Mouse (Mus musculus) urinary bladder, postnatal 14 days (tissue): ENCODE data around the gene Sdk2.

Experiments used
- DNase-seq: peaks from one replicate; pipeline ENCODE4 v3.0.0; 2021; ENCODE audit warnings: low spot score

Gene Sdk2

GRCm38 (mm10) chr11:113928831-113929230 is 138.0 kb downstream of the Sdk2 start:
- DNase-seq, result no peak

- no peak for DNase-seq
Observed at GRCm38 (mm10) chr11:113928291-113928690, 138.6 kb downstream of the Sdk2 start.

GRCm38 (mm10) chr11:113927826-113928225 is 139.0 kb downstream of the Sdk2 start:
- no peak for DNase-seq

GRCm38 (mm10) chr11:113927231-113927630 is 139.6 kb downstream of the Sdk2 start:
- peak; percentile 43 for DNase-seq

- DNase-seq, result no peak
Observed at GRCm38 (mm10) chr11:113923137-113923536, 143.7 kb downstream of the Sdk2 start.

- DNase-seq, result no peak
Observed at GRCm38 (mm10) chr11:113903131-113903860, 163.6 kb downstream of the Sdk2 start.

- DNase-seq, result no peak
Observed at GRCm38 (mm10) chr11:113901906-113902305, 164.9 kb downstream of the Sdk2 start.

- DNase-seq, result no peak
Observed at GRCm38 (mm10) chr11:113898671-113899070, 168.2 kb downstream of the Sdk2 start.

- DNase-seq, result no peak
Observed at GRCm38 (mm10) chr11:113896006-113896405, 170.8 kb downstream of the Sdk2 start.

- peak; percentile 14 for DNase-seq
Observed at GRCm38 (mm10) chr11:113892924-113893323, 173.9 kb downstream of the Sdk2 start.

- DNase-seq, result no peak
Observed at GRCm38 (mm10) chr11:113892067-113892466, 174.8 kb downstream of the Sdk2 start.

- DNase-seq, result no peak
Observed at GRCm38 (mm10) chr11:113888156-113888750, 178.6 kb downstream of the Sdk2 start.

GRCm38 (mm10) chr11:113886299-113886698 is 180.5 kb downstream of the Sdk2 start:
- DNase-seq, result peak; percentile 5

- DNase-seq, result no peak
Observed at GRCm38 (mm10) chr11:113884962-113885361, 181.9 kb downstream of the Sdk2 start.

GRCm38 (mm10) chr11:113883031-113883430 is 183.8 kb downstream of the Sdk2 start:
- no peak for DNase-seq

- DNase-seq, result no peak
Observed at GRCm38 (mm10) chr11:113881864-113882263, 185.0 kb downstream of the Sdk2 start.

- DNase-seq, result no peak
Observed at GRCm38 (mm10) chr11:113867066-113867465, 199.8 kb downstream of the Sdk2 start.

- peak; percentile 88 for DNase-seq
Observed at GRCm38 (mm10) chr11:113865627-113866026, 201.2 kb downstream of the Sdk2 start.

- peak; percentile 18 for DNase-seq
Observed at GRCm38 (mm10) chr11:113863408-113863807, 203.4 kb downstream of the Sdk2 start.

- no peak for DNase-seq
Observed at GRCm38 (mm10) chr11:113855661-113856060, 211.2 kb downstream of the Sdk2 start.

- no peak for DNase-seq
Observed at GRCm38 (mm10) chr11:113851750-113852149, 215.1 kb downstream of the Sdk2 start.

GRCm38 (mm10) chr11:113849322-113849721 is 217.5 kb downstream of the Sdk2 start:
- no peak for DNase-seq

- DNase-seq, result no peak
Observed at GRCm38 (mm10) chr11:113843920-113844319, 222.9 kb downstream of the Sdk2 start.

GRCm38 (mm10) chr11:113842879-113843278 is 224.0 kb downstream of the Sdk2 start:
- DNase-seq, result no peak
